Mouse (Mus musculus): ENCODE results near the gene Grb2. TPM values are rescaled to one million over a fixed set of nuclear protein-coding genes. Genes with fewer than 3 reads are reported as not detected.

Gene Grb2
- polyA plus RNA-seq, 1 experiment from 2014 or later: 113 TPM

GRCm38 (mm10) chr11:115640978-115641663 lies 67.3 kb downstream of the Grb2 start:
- Histone ChIP-seq H3K27ac (ENCODE audit: low read depth, low read length) (no peak overlapping the region), H3K4me3 (ENCODE audit: low read depth, low read length) (no peak overlapping the region), H3K27me3 (replicated peaks; ENCODE audit: control insufficient read depth, insufficient read depth, low read length) (no peaks in the 10 kb centered on the region), H3K9ac (ENCODE audit: low read length) (no peak overlapping the region), H3K36me3 (ENCODE audit: control insufficient read depth, insufficient read depth, low read length) (peaks cover 31% of the 10 kb centered on the region), H3K9me3 (replicated peaks; ENCODE audit: control insufficient read depth, low read length) (no peaks in the 10 kb centered on the region), H3K4me1 (ENCODE audit: control insufficient read depth, insufficient read depth, low read length) (no peaks in the 10 kb centered on the region), H3K4me2 (ENCODE audit: low read length) (no peak overlapping the region)
- DNase-seq (ENCODE audit: low spot score) (no peak), ATAC-seq (no peak)
- WGBS: 57% methylated on average over 14 of the region's 14 CpGs

- no peak overlapping the region for H3K4me2 ChIP-seq (ENCODE audit: low read length)
- WGBS: 82% methylated on average over 3 of the region's 4 CpGs
- peaks cover 25% of the 10 kb centered on the region for H3K36me3 ChIP-seq (ENCODE audit: control insufficient read depth, insufficient read depth, low read length)
- H3K9me3 ChIP-seq (replicated peaks; ENCODE audit: control insufficient read depth, low read length): no peaks in the 10 kb centered on the region
- no peak overlapping the region for H3K9ac ChIP-seq (ENCODE audit: low read length)
- ATAC-seq (no peak), DNase-seq (ENCODE audit: low spot score) (no peak)
- H3K27ac ChIP-seq (ENCODE audit: low read depth, low read length): no peak overlapping the region
- H3K4me3 ChIP-seq (ENCODE audit: low read depth, low read length): no peak overlapping the region
- no peaks in the 10 kb centered on the region for H3K27me3 ChIP-seq (replicated peaks; ENCODE audit: control insufficient read depth, insufficient read depth, low read length)
- no peaks in the 10 kb centered on the region for H3K4me1 ChIP-seq (ENCODE audit: control insufficient read depth, insufficient read depth, low read length)
Measured at GRCm38 (mm10) chr11:115640311-115640828, 68.0 kb downstream of the Grb2 start.

- Histone ChIP-seq H3K9ac (ENCODE audit: low read length) (no peak overlapping the region), H3K27ac (ENCODE audit: low read depth, low read length) (no peak overlapping the region), H3K9me3 (replicated peaks; ENCODE audit: control insufficient read depth, low read length) (no peaks in the 10 kb centered on the region), H3K27me3 (replicated peaks; ENCODE audit: control insufficient read depth, insufficient read depth, low read length) (no peaks in the 10 kb centered on the region), H3K4me1 (ENCODE audit: control insufficient read depth, insufficient read depth, low read length) (no peaks in the 10 kb centered on the region), H3K4me3 (ENCODE audit: low read depth, low read length) (no peak overlapping the region), H3K4me2 (ENCODE audit: low read length) (no peak overlapping the region), H3K36me3 (ENCODE audit: control insufficient read depth, insufficient read depth, low read length) (peaks cover 17% of the 10 kb centered on the region)
- ATAC-seq (no peak), DNase-seq (ENCODE audit: low spot score) (no peak)
- 98% methylated on average over 4 of the region's 4 CpGs for WGBS
Measured at GRCm38 (mm10) chr11:115639540-115639939, 68.9 kb downstream of the Grb2 start.

GRCm38 (mm10) chr11:115638498-115639409 lies 69.6 kb downstream of the Grb2 start:
- Histone ChIP-seq H3K27ac (ENCODE audit: low read depth, low read length) (no peak overlapping the region), H3K4me1 (ENCODE audit: control insufficient read depth, insufficient read depth, low read length) (no peaks in the 10 kb centered on the region), H3K9me3 (replicated peaks; ENCODE audit: control insufficient read depth, low read length) (no peaks in the 10 kb centered on the region), H3K4me3 (ENCODE audit: low read depth, low read length) (no peak overlapping the region), H3K4me2 (ENCODE audit: low read length) (no peak overlapping the region), H3K27me3 (replicated peaks; ENCODE audit: control insufficient read depth, insufficient read depth, low read length) (no peaks in the 10 kb centered on the region), H3K9ac (ENCODE audit: low read length) (no peak overlapping the region), H3K36me3 (ENCODE audit: control insufficient read depth, insufficient read depth, low read length) (peaks cover 12% of the 10 kb centered on the region; the same call in 1 of the 2 replicates)
- ATAC-seq (no peak), DNase-seq (ENCODE audit: low spot score) (no peak)
- 83% methylated on average over 5 of the region's 5 CpGs for WGBS

- DNase-seq (ENCODE audit: low spot score): no peak
- Histone ChIP-seq H3K27me3 (replicated peaks; ENCODE audit: control insufficient read depth, insufficient read depth, low read length) (no peaks in the 10 kb centered on the region), H3K4me3 (ENCODE audit: low read depth, low read length) (no peak overlapping the region), H3K4me2 (ENCODE audit: low read length) (no peak overlapping the region), H3K4me1 (ENCODE audit: control insufficient read depth, insufficient read depth, low read length) (no peaks in the 10 kb centered on the region), H3K27ac (ENCODE audit: low read depth, low read length) (no peak overlapping the region), H3K36me3 (ENCODE audit: control insufficient read depth, insufficient read depth, low read length) (peaks cover 2% of the 10 kb centered on the region; the same call in 1 of the 2 replicates), H3K9ac (ENCODE audit: low read length) (no peak overlapping the region), H3K9me3 (replicated peaks; ENCODE audit: control insufficient read depth, low read length) (no peaks in the 10 kb centered on the region)
- no peak for ATAC-seq
- WGBS: 83% methylated on average over 3 of the region's 3 CpGs
Measured at GRCm38 (mm10) chr11:115636960-115637359, 71.4 kb downstream of the Grb2 start.

GRCm38 (mm10) chr11:115635484-115635883 lies 72.9 kb downstream of the Grb2 start:
- no peaks in the 10 kb centered on the region for H3K9me3 ChIP-seq (replicated peaks; ENCODE audit: control insufficient read depth, low read length)
- ATAC-seq: no peak
- 78% methylated on average over 8 of the region's 8 CpGs for WGBS

GRCm38 (mm10) chr11:115635041-115635440 lies 73.4 kb downstream of the Grb2 start:
- no peaks in the 10 kb centered on the region for H3K27me3 ChIP-seq (replicated peaks; ENCODE audit: control insufficient read depth, insufficient read depth, low read length)
- 88% methylated on average over 8 of the region's 8 CpGs for WGBS

More at GRCm38 (mm10) chr11:115635484-115635883, 72.9 kb downstream of the Grb2 start:
- H3K4me2 ChIP-seq (ENCODE audit: low read length): no peak overlapping the region
- no peak overlapping the region for H3K9ac ChIP-seq (ENCODE audit: low read length)
- no peak overlapping the region for H3K4me3 ChIP-seq (ENCODE audit: low read depth, low read length)
- no peak for DNase-seq (ENCODE audit: low spot score)
- no peak overlapping the region for H3K27ac ChIP-seq (ENCODE audit: low read depth, low read length)
- H3K4me1 ChIP-seq (ENCODE audit: control insufficient read depth, insufficient read depth, low read length): no peaks in the 10 kb centered on the region
- H3K27me3 ChIP-seq (replicated peaks; ENCODE audit: control insufficient read depth, insufficient read depth, low read length): no peaks in the 10 kb centered on the region
- no peaks in the 10 kb centered on the region for H3K36me3 ChIP-seq (ENCODE audit: control insufficient read depth, insufficient read depth, low read length)

GRCm38 (mm10) chr11:115634109-115634508 lies 74.3 kb downstream of the Grb2 start:
- Histone ChIP-seq H3K36me3 (ENCODE audit: control insufficient read depth, insufficient read depth, low read length) (no peaks in the 10 kb centered on the region), H3K4me2 (ENCODE audit: low read length) (no peak overlapping the region), H3K27me3 (replicated peaks; ENCODE audit: control insufficient read depth, insufficient read depth, low read length) (no peaks in the 10 kb centered on the region), H3K4me1 (ENCODE audit: control insufficient read depth, insufficient read depth, low read length) (no peaks in the 10 kb centered on the region), H3K4me3 (ENCODE audit: low read depth, low read length) (no peak overlapping the region), H3K9ac (ENCODE audit: low read length) (no peak overlapping the region), H3K9me3 (replicated peaks; ENCODE audit: control insufficient read depth, low read length) (no peaks in the 10 kb centered on the region), H3K27ac (ENCODE audit: low read depth, low read length) (no peak overlapping the region)
- no peak for ATAC-seq
- WGBS: 80% methylated on average over 4 of the region's 4 CpGs
- DNase-seq (ENCODE audit: low spot score): no peak

More at GRCm38 (mm10) chr11:115635041-115635440, 73.4 kb downstream of the Grb2 start:
- H3K4me1 ChIP-seq (ENCODE audit: control insufficient read depth, insufficient read depth, low read length): no peaks in the 10 kb centered on the region
- H3K27ac ChIP-seq (ENCODE audit: low read depth, low read length): no peak overlapping the region
- H3K4me3 ChIP-seq (ENCODE audit: low read depth, low read length): no peak overlapping the region
- H3K9me3 ChIP-seq (replicated peaks; ENCODE audit: control insufficient read depth, low read length): no peaks in the 10 kb centered on the region
- no peak overlapping the region for H3K9ac ChIP-seq (ENCODE audit: low read length)
- H3K36me3 ChIP-seq (ENCODE audit: control insufficient read depth, insufficient read depth, low read length): no peaks in the 10 kb centered on the region
- ATAC-seq (no peak), DNase-seq (ENCODE audit: low spot score) (no peak)
- no peak overlapping the region for H3K4me2 ChIP-seq (ENCODE audit: low read length)

Measured in forebrain, embryonic 14.5 days (tissue).